Mouse (Mus musculus): Measurements from ENCODE around the gene Kdm5a. TPM values are rescaled to one million over a fixed set of nuclear protein-coding genes. Genes with fewer than 3 reads are reported as not detected.

The Kdm5a gene
- total and polyA plus RNA-seq, 3 experiments = 20.8 to 35.8 (median 29.3) TPM

- DNase-seq (ENCODE audit: extremely low read depth) = no peak
- peaks cover 0 to 14% of the 10 kb centered on the region in 2 experiments for H3K36me3 ChIP-seq (replicated peaks in 1 of 2; ENCODE audit: control insufficient read depth in 1 of 2, insufficient read depth in 1 of 2, low read length in 1 of 2)
- in situ Hi-C loops (cut with MboI; ENCODE audit: low pct_ligation_motif_present, low pct_unique_long_range_greater_than_20kb, low sequenced_read_pairs) = loop anchor here (10.0 kb wide), 1 partner anchor 54 kb away; no protein-coding TSS in a partner anchor
- no peak overlapping the region for H3K4me2 ChIP-seq (ENCODE audit: insufficient read depth, low read depth, poor library complexity, severe bottlenecking)
- no peak overlapping the region for H3K27ac ChIP-seq (ENCODE audit: insufficient read depth, low read depth)
- dilution Hi-C loops (cut with MboI; ENCODE audit: extremely low pct_ligation_motif_present, extremely low pct_unique_long_range_greater_than_20kb, low sequenced_read_pairs) = no loop called here
- TF ChIP-seq E2F4 (IDR thresholded peaks at IDR 0.05; ENCODE audit: insufficient replicate concordance, low read depth, low read length) (no peak), PAX5 (IDR thresholded peaks at IDR 0.05; ENCODE audit: low read length) (no peak), UBTF (IDR thresholded peaks at IDR 0.05; ENCODE audit: low read depth, low read length) (no peak), HCFC1 (IDR thresholded peaks at IDR 0.05; ENCODE audit: low read depth, low read length) (no peak), CHD1 (IDR thresholded peaks at IDR 0.05; ENCODE audit: low read depth, low read length) (no peak), MAX (IDR thresholded peaks at IDR 0.05; ENCODE audit: low read length) (no peak), POLR2AphosphoS2 (IDR thresholded peaks at IDR 0.05; ENCODE audit: low read depth, low read length) (no peak), TCF12 (IDR thresholded peaks at IDR 0.05; ENCODE audit: low read depth, low read length) (no peak)
- peaks cover 11% of the 10 kb centered on the region for H3K9me3 ChIP-seq (replicated peaks; ENCODE audit: low read length)
- H3K4me3 ChIP-seq (replicated peaks in 1 of 3; ENCODE audit: low read depth in 2 of 3, low read length in 2 of 3, poor library complexity in 1 of 3) = no peak overlapping the region
- H3K79me2 ChIP-seq (replicated peaks; ENCODE audit: control insufficient read depth, extremely low read depth, insufficient read depth, poor library complexity, severe bottlenecking) = no peaks in the 10 kb centered on the region
- H3K9ac ChIP-seq (ENCODE audit: insufficient read depth, low read depth) = no peak overlapping the region
- peaks cover 14% of the 10 kb centered on the region for H3K27me3 ChIP-seq (replicated peaks)
- H3K4me1 ChIP-seq (ENCODE audit: control insufficient read depth in 1 of 2, insufficient read depth in 2 of 2) = peaks cover 0 to 17% of the 10 kb centered on the region in 2 experiments; a peak in 3 of 4 replicates
These were observed 124.7 kb downstream of the Kdm5a start for GRCm38 (mm10) chr6:120488647-120489046.

DNA sequence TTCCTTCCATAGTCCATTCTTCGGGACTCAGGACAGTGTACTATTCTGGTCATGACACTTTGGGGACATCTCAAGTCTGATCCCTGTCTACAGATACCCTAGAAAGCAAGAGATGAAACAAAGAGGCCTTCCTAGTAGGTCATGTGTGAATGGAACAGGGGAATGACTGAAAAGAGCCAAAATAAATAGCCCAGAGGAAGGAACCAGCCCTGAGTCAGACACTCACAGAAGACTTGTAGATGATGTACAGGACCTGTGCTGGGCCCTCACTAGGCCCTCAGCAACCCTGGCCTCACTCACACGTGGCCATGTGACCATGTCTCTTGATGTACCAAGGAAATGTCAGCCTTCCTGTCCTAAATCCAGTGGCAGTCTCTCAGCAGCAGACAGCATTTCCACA is 125.5 kb downstream of the Kdm5a start:
- Histone ChIP-seq H3K79me2 (replicated peaks; ENCODE audit: control insufficient read depth, extremely low read depth, insufficient read depth, poor library complexity, severe bottlenecking) (no peaks in the 10 kb centered on the region), H3K4me3 (replicated peaks in 1 of 3; ENCODE audit: low read depth in 2 of 3, low read length in 2 of 3, poor library complexity in 1 of 3) (no peak overlapping the region), H3K4me1 (ENCODE audit: control insufficient read depth in 1 of 2, insufficient read depth in 2 of 2) (peaks cover 0 to 13% of the 10 kb centered on the region in 2 experiments; a peak in 3 of 4 replicates), H3K9me3 (replicated peaks; ENCODE audit: low read length) (peaks cover 11% of the 10 kb centered on the region), H3K27ac (ENCODE audit: insufficient read depth, low read depth) (no peak overlapping the region), H3K36me3 (replicated peaks in 1 of 2; ENCODE audit: control insufficient read depth in 1 of 2, insufficient read depth in 1 of 2, low read length in 1 of 2) (peaks cover 0 to 7% of the 10 kb centered on the region in 2 experiments), H3K9ac (ENCODE audit: insufficient read depth, low read depth) (no peak overlapping the region), H3K27me3 (replicated peaks) (peaks cover 22% of the 10 kb centered on the region), H3K4me2 (ENCODE audit: insufficient read depth, low read depth, poor library complexity, severe bottlenecking) (no peak overlapping the region)
- no peak for DNase-seq (ENCODE audit: extremely low read depth)
- in situ Hi-C loops (cut with MboI; ENCODE audit: low pct_ligation_motif_present, low pct_unique_long_range_greater_than_20kb, low sequenced_read_pairs) = loop anchor here (10.0 kb wide), 1 partner anchor 55 kb away; no protein-coding TSS in a partner anchor
- no peak for TF ChIP-seq NRF1 (IDR thresholded peaks at IDR 0.05; ENCODE audit: low read depth, low read length)
- no peak for TF ChIP-seq UBTF (IDR thresholded peaks at IDR 0.05; ENCODE audit: low read depth, low read length)
- TF ChIP-seq GABPA (IDR thresholded peaks at IDR 0.05; ENCODE audit: insufficient replicate concordance, low read depth, low read length) = no peak
- no peak for TF ChIP-seq ELF1 (IDR thresholded peaks at IDR 0.05; ENCODE audit: low read depth, low read length)
- TF ChIP-seq SIN3A (IDR thresholded peaks at IDR 0.05; ENCODE audit: low read length) = no peak
- TF ChIP-seq PAX5 (IDR thresholded peaks at IDR 0.05; ENCODE audit: low read length) = no peak
- TF ChIP-seq MXI1 (IDR thresholded peaks at IDR 0.05; ENCODE audit: low read depth, low read length) = no peak
- no peak for TF ChIP-seq EP300 (IDR thresholded peaks at IDR 0.05; ENCODE audit: low read length)
- no peak for TF ChIP-seq POLR2A (IDR thresholded peaks at IDR 0.05; ENCODE audit: low read depth, low read length)
- no peak for TF ChIP-seq NELFE (IDR thresholded peaks at IDR 0.05; ENCODE audit: low read depth, low read length)
- TF ChIP-seq POLR2AphosphoS2 (IDR thresholded peaks at IDR 0.05; ENCODE audit: low read depth, low read length) = no peak
- TF ChIP-seq ZKSCAN1 (IDR thresholded peaks at IDR 0.05; ENCODE audit: borderline replicate concordance, low read depth, low read length) = no peak
- TF ChIP-seq ZC3H11A (IDR thresholded peaks at IDR 0.05; ENCODE audit: low read depth, low read length) = no peak
- no peak for TF ChIP-seq USF1 (IDR thresholded peaks at IDR 0.05; ENCODE audit: low read depth, low read length)
- TF ChIP-seq MAZ (IDR thresholded peaks at IDR 0.05; ENCODE audit: low read depth, low read length) = no peak
- dilution Hi-C loops (cut with MboI; ENCODE audit: extremely low pct_ligation_motif_present, extremely low pct_unique_long_range_greater_than_20kb, low sequenced_read_pairs) = no loop called here
